Mouse (Mus musculus) brain, embryonic 14.5 days (tissue): Measurements from ENCODE around the gene Mdfic. TPM values are rescaled to one million over a fixed set of nuclear protein-coding genes. Genes with fewer than 3 reads are reported as not detected.

Experiments
- DNase-seq: peaks from one replicate; pipeline ENCODE4 v3.0.0-alpha.2; 2011; ENCODE audit warnings: low read depth
- CTCF ChIP-seq: fragments of 200-500 bp; IDR thresholded peaks from 2 replicates; pipeline ENCODE4 v1.5.1; 2012; ENCODE audit warnings: inconsistent platforms, mild to moderate bottlenecking, moderate library complexity, borderline replicate concordance; ENCODE audit not compliant: insufficient read depth, insufficient read length; ENCODE audit errors: extremely low read depth
- POLR2A ChIP-seq: fragments of 200-500 bp; IDR thresholded peaks from 2 replicates; pipeline ENCODE4 v1.6.1; 2012; ENCODE audit warnings: mild to moderate bottlenecking, inconsistent platforms, borderline replicate concordance; ENCODE audit not compliant: poor library complexity, insufficient read depth, insufficient read length, severe bottlenecking; ENCODE audit errors: extremely low read depth
- polyA plus RNA-seq: library from polyadenylated mRNA; depleted of rRNA; stranded (reverse); fragments of >200 nt; gene quantifications from 2 replicates; pipeline ENCODE4 v1.2.3, GENCODE M21; 2012

Mdfic gene
- polyA plus RNA-seq, 1 experiment: 6.1 TPM

- no peak for TF ChIP-seq POLR2A
- TF ChIP-seq CTCF: no peak
- no peak for DNase-seq
Measured at GRCm38 (mm10) chr6:15726422-15726821, 6.0 kb downstream of the Mdfic start.

- TF ChIP-seq CTCF (no peak), POLR2A (no peak)
- peak; percentile 29 for DNase-seq
Measured at GRCm38 (mm10) chr6:15727681-15728410, 7.4 kb downstream of the Mdfic start.

DNA sequence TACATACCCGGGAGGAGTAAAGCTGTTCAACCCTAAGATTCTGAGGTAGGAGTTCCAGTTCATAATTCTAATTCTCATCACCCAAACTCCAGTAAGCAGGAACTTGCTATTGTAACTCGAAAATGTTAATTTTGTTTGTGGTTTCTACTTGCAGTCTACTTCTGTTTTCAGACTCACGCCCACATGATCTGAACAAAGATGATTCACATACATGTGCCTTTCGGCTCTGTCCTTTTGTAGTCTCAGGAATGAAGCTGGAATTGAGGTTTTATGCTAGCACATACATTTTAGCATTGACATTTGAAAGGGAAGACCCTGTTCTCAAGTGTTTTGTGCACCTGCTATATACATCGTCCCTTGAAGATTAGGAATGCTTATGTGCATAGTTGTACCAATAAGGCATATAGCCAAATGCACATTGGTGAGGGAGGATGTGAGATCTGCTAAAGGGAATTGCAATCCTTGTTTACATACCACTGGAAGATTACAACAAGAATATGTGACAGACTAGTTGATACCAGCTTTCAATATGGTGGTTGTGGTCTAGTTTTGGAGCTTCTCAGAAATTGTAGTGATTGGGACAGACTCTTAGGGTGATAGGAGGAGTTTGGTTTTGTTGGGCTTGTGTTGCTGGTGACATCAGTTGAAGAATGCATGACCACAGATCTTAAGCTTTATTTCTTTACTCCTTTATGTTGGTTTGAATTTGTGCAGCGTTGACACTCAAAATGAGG is 8.6 kb downstream of the Mdfic start:
- TF ChIP-seq CTCF (no peak), POLR2A (no peak)
- no peak for DNase-seq

DNA sequence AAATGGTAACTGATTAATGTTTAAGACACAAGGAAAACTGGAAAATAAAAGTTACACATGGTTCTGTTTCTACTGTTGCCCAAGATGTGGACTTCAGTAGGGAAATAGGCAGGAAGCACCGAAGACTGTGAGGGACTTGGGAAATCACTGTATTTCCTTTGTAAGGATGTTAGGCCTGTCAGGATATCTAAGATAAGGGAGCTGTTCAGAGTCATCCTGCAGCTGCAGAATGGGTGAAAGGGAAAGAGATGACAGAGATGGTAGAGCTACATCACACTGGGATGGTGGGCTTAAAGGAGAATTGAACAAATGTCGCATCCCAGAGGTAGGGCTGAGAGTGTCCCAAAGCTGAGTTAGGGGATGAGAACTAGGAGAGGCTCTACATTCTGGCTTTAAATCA is 9.8 kb downstream of the Mdfic start:
- TF ChIP-seq CTCF (no peak), POLR2A (no peak)

GRCm38 (mm10) chr6:15730666-15731065 is 10.2 kb downstream of the Mdfic start:
- TF ChIP-seq CTCF (no peak), POLR2A (no peak)
- DNase-seq: peak; percentile 47

More for the DNA sequence above, 9.8 kb downstream of the Mdfic start:
- no peak for DNase-seq

DNA sequence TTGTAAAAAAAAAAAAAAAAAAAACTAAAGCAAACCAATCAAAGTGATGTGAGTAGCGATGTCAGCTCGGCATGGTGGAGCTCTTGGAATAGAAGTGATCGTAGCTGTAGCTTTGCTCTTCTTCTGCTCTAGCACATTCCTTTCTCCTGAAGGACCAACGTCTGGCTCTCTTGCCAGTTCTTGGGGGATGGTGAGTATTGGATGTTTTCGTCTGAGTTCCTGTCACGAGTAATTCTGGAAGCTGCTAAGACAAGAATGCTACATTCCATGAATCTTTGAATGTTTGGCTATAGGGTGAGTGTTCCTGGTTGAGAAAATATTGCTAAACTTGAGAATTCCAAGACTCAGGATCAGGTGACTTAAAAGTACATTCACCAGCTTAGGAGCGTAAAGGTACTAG is 11.0 kb downstream of the Mdfic start:
- TF ChIP-seq POLR2A (no peak), CTCF (no peak)
- no peak for DNase-seq

DNA sequence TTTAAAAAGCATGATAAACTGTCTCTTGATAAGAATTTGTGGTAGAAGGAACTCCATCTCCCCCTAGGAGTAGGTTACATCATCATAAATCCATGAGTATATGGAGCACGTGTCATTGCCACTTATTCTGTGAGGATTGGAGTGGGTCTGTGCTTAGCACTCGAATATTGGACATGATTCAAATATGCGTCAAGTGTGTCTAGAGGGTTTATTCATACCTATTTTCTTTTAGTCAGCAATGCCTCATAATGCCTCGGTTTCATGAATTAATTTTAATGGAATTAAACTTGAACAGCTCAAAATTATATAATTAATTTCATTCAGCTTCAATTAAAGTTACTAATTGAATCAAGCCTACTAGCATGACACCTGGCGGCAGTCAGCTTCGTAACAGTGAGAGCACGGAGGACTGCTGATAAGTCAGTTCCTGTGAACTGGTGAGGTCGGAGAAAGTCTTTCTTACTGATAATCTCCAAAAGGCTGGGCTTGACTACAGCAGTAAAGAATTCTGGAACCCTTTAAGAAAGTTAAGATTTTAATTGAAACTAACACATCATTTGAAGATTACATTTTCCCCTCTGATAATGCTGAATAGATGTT is 17.0 kb downstream of the Mdfic start:
- TF ChIP-seq CTCF (no peak), POLR2A (no peak)
- DNase-seq: peak; percentile 70

DNA sequence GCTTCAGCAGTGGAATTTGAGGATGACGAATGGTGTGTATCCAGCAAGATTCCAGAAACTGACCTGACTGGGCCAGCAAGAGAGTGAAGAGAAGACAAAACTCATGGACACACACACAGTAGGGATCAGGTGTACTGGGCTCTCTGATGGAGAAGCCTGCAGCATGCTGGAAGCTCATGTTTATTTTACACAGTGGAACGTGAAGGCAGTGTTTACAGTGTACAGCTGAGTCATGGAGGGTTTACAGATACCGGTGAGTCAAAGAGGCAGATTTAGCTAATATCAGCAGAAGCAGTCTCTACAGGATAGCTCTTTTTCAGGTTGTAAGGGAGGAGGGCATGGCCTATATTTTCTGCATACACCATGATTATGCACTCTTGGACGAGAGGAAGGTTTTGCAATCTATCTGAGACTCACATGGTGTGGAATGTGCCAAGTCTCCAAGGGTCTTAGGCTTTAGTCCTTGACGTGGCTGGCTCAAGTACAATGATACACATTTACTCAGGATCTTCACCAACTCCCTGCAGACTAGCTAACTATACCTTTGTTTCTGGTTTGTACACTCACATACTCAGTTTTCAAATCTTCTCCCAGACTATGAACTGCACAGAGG is 18.0 kb downstream of the Mdfic start:
- TF ChIP-seq POLR2A (no peak), CTCF (no peak)
- DNase-seq: no peak

GRCm38 (mm10) chr6:15739132-15739531 is 18.7 kb downstream of the Mdfic start:
- TF ChIP-seq POLR2A: no peak
- TF ChIP-seq CTCF: no peak
- no peak for DNase-seq

DNA sequence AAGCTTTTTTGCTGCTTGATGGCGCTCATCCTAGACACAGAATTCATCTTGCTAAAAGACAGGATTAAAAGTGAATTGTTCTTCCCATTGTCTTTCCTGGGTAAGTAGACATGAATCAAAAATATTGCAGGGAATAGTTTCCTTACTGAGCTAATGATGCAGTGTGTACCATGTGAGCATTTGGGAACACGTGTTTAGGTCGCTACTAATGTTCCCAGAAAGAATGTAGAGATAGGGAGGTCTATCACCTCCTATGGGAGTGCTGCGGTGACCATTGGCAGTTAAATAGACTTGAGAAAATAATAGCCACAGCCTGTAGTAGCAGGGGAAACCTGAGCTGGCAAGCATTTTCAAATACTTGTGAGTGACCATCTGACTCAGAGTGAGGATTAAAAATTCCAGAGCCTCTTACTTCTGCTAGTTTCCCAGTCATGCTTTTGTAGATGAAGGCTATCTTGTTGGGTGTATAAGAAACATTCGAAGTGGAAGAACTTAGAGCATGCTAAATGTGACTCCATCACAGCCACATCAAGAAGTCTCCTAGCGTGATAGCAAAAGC is 22.2 kb downstream of the Mdfic start:
- no peak for TF ChIP-seq CTCF
- TF ChIP-seq POLR2A: no peak
- no peak for DNase-seq

DNA sequence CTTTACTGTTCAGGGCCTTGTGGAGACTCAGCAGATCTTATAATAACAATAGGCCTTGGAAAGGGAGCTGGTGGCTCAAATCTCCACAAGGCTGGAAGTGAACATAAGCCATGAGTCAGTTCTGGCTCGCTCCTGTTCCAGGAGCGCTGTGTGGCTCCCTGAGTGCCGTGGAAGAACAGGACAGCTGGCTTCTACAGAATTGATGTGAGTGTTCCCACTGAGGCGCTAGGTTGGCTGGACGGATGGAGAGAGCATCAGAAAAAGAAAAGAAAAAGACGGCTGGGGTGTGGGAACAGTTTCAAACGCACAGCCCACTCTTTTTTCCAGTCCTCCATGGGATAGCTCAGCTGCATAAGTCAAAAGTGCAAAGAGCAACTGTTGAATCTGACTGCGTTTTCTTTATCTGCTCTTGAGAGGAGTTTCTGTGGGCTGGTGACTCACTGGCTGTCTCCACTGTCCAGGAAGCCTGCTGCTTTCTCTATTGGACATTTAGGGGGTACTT is 22.9 kb downstream of the Mdfic start:
- no peak for DNase-seq
- TF ChIP-seq CTCF (no peak), POLR2A (no peak)
